Mouse (Mus musculus) CH12.LX (cell line): ENCODE measurements around the gene Tex14.

Experiments used
- CHD1 ChIP-seq: IDR thresholded peaks from 2 replicates; pipeline ENCODE4 v1.6.1; 2012; ENCODE audit warnings: low read depth, low read length, improper control_type of control experiment, inconsistent platforms
- CHD2 ChIP-seq: IDR thresholded peaks from 2 replicates; pipeline ENCODE4 v1.6.1; 2011; ENCODE audit warnings: low read length, improper control_type of control experiment
- CTCF ChIP-seq, 2 experiments: IDR thresholded peaks in 1 of 2; conservative IDR thresholded peaks in 1 of 2; 2 replicates each; pipeline ENCODE4 v1.5.1; 2011 to 2012; ENCODE audit warnings: low read depth in 2 of 2, low read length in 2 of 2, improper control_type of control experiment in 1 of 2, inconsistent platforms in 1 of 2, mild to moderate bottlenecking in 1 of 2, moderate library complexity in 1 of 2
- E2F4 ChIP-seq: IDR thresholded peaks from 2 replicates; pipeline ENCODE4 v1.6.1; 2011; ENCODE audit warnings: low read depth, low read length, improper control_type of control experiment; ENCODE audit not compliant: insufficient replicate concordance
- ELF1 ChIP-seq: IDR thresholded peaks from 2 replicates; pipeline ENCODE4 v1.6.1; 2014; ENCODE audit warnings: low read depth, mild to moderate bottlenecking, inconsistent platforms, low read length, improper control_type of control experiment
- EP300 ChIP-seq: IDR thresholded peaks from 2 replicates; pipeline ENCODE4 v1.6.1; 2011; ENCODE audit warnings: low read length, improper control_type of control experiment
- ETS1 ChIP-seq: conservative IDR thresholded peaks from 2 replicates; pipeline ENCODE4 v1.6.1; 2012; ENCODE audit warnings: low read depth, mild to moderate bottlenecking, inconsistent platforms, low read length, improper control_type of control experiment, moderate library complexity
- MAFK ChIP-seq: IDR thresholded peaks from 2 replicates; pipeline ENCODE4 v1.6.1; 2011; ENCODE audit warnings: low read length, improper control_type of control experiment; ENCODE audit not compliant: insufficient replicate concordance
- MAX ChIP-seq: IDR thresholded peaks from 2 replicates; pipeline ENCODE4 v1.6.1; 2011; ENCODE audit warnings: low read length, improper control_type of control experiment
- POLR2A ChIP-seq: IDR thresholded peaks from 2 replicates; pipeline ENCODE4 v1.6.1; 2011; ENCODE audit warnings: low read depth, mild to moderate bottlenecking, improper control_type of control experiment, low read length
- SMC3 ChIP-seq: IDR thresholded peaks from 2 replicates; pipeline ENCODE4 v1.6.1; 2011; ENCODE audit warnings: low read depth, low read length, improper control_type of control experiment
- TBP ChIP-seq: conservative IDR thresholded peaks from 2 replicates; pipeline ENCODE4 v1.6.1; 2011; ENCODE audit warnings: low read depth, low read length, improper control_type of control experiment
- USF1 ChIP-seq: IDR thresholded peaks from 2 replicates; pipeline ENCODE4 v1.6.1; 2014; ENCODE audit warnings: low read depth, mild to moderate bottlenecking, inconsistent platforms, low read length, improper control_type of control experiment
- USF2 ChIP-seq: conservative IDR thresholded peaks from 2 replicates; pipeline ENCODE4 v1.6.1; 2011; ENCODE audit warnings: low read depth, low read length, improper control_type of control experiment

DNA sequence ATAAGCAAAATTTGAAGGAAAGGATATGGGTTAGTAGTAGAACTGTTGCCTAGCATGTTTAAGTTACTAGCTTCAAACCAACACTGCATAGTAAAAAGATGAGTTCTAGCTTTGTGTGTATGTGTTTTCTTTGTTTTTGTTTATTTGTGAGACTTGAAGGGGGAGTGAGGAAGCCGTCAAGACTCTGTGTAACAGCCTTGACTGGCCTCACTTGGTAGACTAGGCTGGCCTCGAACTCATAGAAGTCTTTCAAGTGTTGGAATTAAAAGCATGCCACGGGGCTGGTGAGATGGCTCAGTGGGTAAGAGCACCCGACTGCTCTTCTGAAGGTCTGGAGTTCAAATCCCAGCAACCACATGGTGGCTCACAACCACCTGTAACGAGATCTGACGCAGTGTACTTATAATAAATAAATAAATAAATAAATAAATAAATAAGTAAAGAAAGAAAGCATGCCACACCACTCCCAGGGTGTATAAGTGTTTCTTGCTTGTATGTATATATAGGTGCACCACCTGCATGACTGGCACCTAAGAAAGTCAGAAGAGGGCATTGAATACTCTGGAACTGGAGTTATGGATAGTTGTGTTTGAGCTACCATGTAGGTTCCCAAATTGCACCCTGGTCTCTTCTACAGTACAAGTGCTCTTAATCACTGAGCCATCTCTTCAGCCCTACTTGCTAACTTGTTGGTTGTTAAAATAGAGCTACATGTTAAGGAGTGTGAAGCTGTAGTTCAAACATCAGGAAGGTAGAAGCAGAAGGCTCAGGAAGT is 18.9 kb downstream of the Tex14 start:
- TF ChIP-seq CHD1 (no peak), CTCF (conservative IDR thresholded peaks at IDR 0.05 in 1 of 2, IDR thresholded peaks at IDR 0.05 in 1 of 2; ENCODE audit: low read depth in 2 of 2, low read length in 2 of 2) (no peak), E2F4 (no peak), ETS1 (no peak), USF1 (no peak), MAFK (no peak), POLR2A (no peak), SMC3 (no peak), EP300 (no peak), TBP (no peak), CHD2 (no peak), USF2 (no peak), MAX (no peak), ELF1 (no peak)
